Mouse (Mus musculus): Measurements from ENCODE around the gene Nudt21. TPM values are rescaled to one million over a fixed set of nuclear protein-coding genes. Genes with fewer than 3 reads are reported as not detected.

The Nudt21 gene
- total RNA-seq, 2 experiments from 2014 or later, result 53.3 to 56.6 TPM

- DNase-seq (ENCODE audit: low spot score in 2 of 2), result no peak
- TF ChIP-seq CTCF (conservative IDR thresholded peaks at IDR 0.05), result no peak
- Histone ChIP-seq H3K4me3 (no peak overlapping the region), H3K27ac (no peak overlapping the region; the same call in 1 of the 2 replicates)
Measured at GRCm38 (mm10) chr8:93981679-93982215, 55.1 kb downstream of the Nudt21 start.

DNA sequence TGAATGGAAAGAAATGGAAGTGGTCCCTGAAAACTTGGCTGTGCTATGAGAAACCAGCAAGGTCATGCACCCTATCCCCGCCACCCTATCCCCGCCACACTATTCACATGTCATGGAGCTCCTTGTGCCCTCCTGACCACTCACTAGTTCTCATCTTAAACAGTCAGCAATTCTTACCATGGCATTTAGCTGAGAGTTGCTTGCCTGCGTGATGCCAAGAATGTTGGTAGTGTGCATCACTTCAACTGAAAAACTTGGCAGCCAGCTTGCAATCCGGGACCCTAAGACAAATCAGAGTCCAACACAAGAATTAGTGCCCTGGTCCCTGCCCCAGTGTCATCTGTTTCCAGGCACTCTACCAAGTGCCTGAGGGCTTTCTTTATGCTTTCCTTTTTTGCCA lies 56.7 kb downstream of the Nudt21 start:
- H3K27ac ChIP-seq, result no peak overlapping the region
- no peak overlapping the region for H3K4me3 ChIP-seq
- TF ChIP-seq CTCF (conservative IDR thresholded peaks at IDR 0.05), result no peak
- no peak for DNase-seq (ENCODE audit: low spot score in 2 of 2)

- Histone ChIP-seq H3K4me3 (no peak overlapping the region), H3K27ac (no peak overlapping the region)
- DNase-seq (ENCODE audit: low spot score in 2 of 2), result no peak
- peak; percentile 64 for TF ChIP-seq CTCF (conservative IDR thresholded peaks at IDR 0.05)
Measured at GRCm38 (mm10) chr8:93976446-93977211, 60.2 kb downstream of the Nudt21 start.

DNA sequence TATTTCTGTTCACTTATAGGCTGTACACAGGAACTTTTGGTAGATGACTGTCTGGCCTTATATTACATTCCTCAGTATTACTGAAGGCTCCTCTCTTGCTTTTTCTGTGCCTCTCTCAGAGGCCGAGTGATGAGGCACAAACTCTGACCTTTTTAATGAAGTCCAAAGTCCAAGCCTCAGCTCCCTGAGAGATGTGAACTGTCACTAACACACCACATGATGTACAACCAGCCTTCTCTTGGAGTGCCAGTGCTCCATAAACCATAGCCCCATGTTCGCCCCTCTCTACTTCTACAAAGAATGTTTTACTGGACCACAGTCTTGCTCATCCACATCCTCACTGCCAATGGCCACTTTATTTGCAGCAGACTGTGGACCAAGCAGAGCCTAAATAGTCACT lies 61.5 kb downstream of the Nudt21 start:
- no peak for TF ChIP-seq CTCF (conservative IDR thresholded peaks at IDR 0.05)
- Histone ChIP-seq H3K27ac (no peak overlapping the region), H3K4me3 (no peak overlapping the region)
- no peak for DNase-seq (ENCODE audit: low spot score in 2 of 2)

DNA sequence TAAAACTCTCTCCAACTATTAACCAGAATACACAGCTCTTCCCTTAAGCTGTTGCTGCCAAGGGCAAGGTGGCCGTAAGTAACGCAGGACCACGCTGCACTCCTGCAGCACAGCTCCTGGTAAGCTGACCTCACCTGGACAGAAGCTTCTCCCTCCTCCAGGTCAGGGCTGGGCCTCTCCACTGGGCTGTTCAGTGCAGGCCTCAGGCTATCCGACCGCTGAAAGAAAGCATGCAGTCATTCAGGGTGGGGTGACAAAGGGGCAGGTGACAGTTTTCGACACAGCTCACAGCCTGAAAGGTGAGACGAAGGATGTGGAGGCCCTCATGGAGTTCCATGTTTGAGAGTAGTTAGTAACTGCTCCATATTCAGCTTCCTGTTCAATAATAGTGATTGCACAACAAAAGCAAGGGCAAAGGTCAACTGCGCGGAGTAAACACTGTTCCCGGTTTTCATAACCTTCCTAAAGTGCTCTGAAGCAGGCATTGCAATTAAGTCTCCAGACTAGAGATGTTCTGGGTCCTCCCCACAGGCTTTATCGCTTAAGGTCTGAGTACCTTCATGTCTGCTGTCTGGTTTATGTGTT lies 62.1 kb downstream of the Nudt21 start:
- no peak for DNase-seq (ENCODE audit: low spot score in 2 of 2)
- TF ChIP-seq CTCF (conservative IDR thresholded peaks at IDR 0.05), result no peak
- no peak overlapping the region for H3K27ac ChIP-seq
- no peak overlapping the region for H3K4me3 ChIP-seq

DNA sequence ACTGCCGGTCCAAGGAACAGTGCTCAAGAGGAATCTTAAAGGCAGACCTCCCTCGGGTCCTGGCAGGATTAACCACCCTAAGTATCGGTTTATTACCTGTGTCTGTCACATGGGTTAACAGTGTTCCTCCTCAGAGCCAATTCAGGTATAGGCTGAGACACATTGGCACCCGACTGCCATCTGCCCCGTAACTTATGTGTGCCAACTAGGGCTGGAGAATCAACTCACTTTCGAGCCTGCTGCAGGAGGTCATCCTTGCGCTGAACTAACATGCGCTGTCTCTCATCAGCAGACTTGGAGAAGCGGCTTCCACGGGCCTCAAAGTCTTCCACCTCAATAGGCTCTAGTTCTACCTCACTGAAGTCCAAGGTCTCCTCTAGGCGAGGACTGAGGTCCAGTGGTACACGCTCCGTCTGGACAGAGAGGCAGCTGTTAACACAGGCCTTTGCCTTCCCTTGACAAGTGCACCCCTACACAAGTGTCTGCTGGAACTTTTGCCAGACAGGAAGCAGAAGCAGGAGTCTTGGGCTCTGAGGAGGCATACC lies 62.9 kb downstream of the Nudt21 start:
- no peak for TF ChIP-seq CTCF (conservative IDR thresholded peaks at IDR 0.05)
- no peak for DNase-seq (ENCODE audit: low spot score in 2 of 2)

DNA sequence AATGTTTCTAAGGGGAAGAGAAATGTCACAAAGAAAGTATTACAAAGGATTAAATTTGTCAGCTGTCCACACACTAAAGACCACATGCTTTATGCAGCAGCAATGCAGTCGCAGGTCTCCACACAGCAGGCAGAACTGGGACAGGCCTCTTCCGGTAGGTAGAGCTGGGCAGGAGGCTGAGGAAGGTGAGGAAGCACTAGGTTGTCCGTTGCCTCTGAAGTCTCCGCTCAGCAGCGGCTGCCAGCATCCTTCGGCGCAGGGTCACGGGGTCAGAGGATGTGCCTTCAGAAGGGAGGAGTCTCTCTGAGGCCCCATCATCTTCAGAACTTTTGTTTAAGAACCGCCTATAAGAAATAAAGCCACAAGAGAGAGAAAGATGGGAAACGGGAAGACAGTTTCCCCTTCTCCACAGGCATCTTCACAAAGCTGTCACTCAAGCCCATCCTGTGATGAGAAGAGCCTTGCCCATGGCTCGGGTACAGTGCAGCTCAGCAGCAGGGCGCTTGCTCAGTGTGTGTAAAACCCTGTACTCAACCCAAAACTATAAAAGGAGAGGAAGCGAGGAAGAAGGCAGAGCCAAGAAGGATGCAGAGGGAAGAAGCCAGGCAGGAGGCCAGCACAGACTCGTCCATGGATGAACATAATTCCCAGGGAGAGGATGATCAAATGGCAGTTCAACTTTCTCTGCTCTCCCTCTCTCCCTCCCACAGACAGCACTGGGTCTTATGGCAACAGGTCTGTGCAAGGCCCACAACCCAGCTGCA lies 63.7 kb downstream of the Nudt21 start:
- H3K27ac ChIP-seq, result peak overlapping the region; percentile 43; the same call in 1 of the 2 replicates
- TF ChIP-seq CTCF (conservative IDR thresholded peaks at IDR 0.05), result no peak
- DNase-seq (ENCODE audit: low spot score in 2 of 2), result no peak
- H3K4me3 ChIP-seq, result no peak overlapping the region

More for the DNA sequence above, 62.9 kb downstream of the Nudt21 start:
- H3K4me3 ChIP-seq, result no peak overlapping the region
- H3K27ac ChIP-seq, result 0 out of 2 replicates have a peak overlapping the region, but pooled peaks have one; percentile 43

DNA sequence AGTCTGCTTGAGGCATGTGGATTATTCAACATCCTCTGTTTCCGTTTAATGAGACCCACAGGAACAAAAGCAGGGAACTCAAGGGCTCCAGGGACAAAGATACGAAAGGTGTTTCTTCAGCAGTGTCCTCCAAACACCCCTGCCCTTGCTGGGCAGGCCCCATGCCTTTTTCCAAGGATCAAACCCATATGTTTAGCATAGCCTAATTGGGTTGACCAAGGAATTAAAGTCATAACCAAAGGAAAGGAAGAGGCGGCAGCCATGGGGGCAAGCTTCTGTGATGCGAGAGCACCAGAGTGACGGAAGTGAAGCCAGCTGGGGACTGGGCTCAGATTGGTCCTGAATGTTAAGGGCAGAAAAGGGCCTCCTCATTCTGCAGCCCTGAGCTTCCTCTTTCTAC lies 64.6 kb downstream of the Nudt21 start:
- no peak for TF ChIP-seq CTCF (conservative IDR thresholded peaks at IDR 0.05)
- Histone ChIP-seq H3K27ac (peak overlapping the region; percentile 43; the same call in 1 of the 2 replicates), H3K4me3 (no peak overlapping the region)
- no peak for DNase-seq (ENCODE audit: low spot score in 2 of 2)

DNA sequence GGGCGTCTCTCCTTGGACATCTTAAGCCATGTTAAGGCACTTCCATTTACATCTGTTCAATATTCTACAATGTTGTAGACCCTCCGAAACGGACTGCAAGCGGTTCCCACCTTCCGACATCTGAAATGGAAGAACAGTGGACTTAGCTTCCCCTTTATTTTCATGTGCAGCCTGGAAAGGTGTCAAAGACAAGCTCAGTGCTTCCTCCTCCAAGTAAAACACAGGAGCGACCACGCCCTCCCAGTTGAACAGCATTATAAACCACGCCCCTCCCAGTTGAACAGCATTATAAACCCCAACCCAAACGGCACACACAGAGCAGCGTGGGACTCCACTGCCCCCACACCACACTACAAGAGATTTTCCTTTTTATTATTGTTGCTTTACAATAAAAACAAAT lies 65.4 kb downstream of the Nudt21 start:
- TF ChIP-seq CTCF (conservative IDR thresholded peaks at IDR 0.05), result no peak
- no peak overlapping the region for H3K27ac ChIP-seq
- DNase-seq (ENCODE audit: low spot score in 2 of 2), result no peak
- no peak overlapping the region for H3K4me3 ChIP-seq

GRCm38 (mm10) chr8:93969626-93970340 lies 67.0 kb downstream of the Nudt21 start:
- no peak for TF ChIP-seq CTCF (conservative IDR thresholded peaks at IDR 0.05)
- no peak for DNase-seq (ENCODE audit: low spot score in 2 of 2)
- Histone ChIP-seq H3K27ac (no peak overlapping the region), H3K4me3 (no peak overlapping the region)

DNA sequence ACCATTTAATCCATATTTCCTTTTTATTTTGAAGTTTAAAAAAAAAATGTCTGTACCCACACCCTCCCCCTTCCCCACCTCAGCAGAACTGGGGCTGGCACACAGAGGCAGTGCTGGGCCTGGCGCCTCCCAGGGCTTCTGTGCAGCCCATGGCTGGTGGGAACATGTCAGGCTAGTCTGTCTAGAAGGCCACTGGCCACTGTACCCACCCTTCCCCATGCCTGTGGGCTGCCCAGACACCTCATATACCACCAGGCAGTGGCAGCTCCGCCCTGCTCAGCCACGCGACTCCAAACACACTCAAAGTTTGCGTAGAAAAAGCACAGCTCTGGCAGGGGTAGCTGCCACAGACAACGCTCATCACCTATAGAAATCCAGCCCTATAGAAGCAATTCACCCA lies 68.5 kb downstream of the Nudt21 start:
- H3K27ac ChIP-seq, result peak overlapping the region; percentile 23; the same call in 1 of the 2 replicates
- no peak overlapping the region for H3K4me3 ChIP-seq
- no peak for TF ChIP-seq CTCF (conservative IDR thresholded peaks at IDR 0.05)
- no peak for DNase-seq (ENCODE audit: low spot score in 2 of 2)

Other genes with a start within 250 kb of the Nudt21 start
- 100 to 1,000 TPM; 662 to 678 TPM for gene Gnao1, start 227.1 kb downstream of the Nudt21 start, total RNA-seq (2021)
- 100 to 1,000 TPM; 122 to 128 TPM for gene Amfr, start 24.2 kb downstream of the Nudt21 start, total RNA-seq (2021)
- gene Ogfod1, start 167 bp upstream of the Nudt21 start, total RNA-seq (2021), result 100 to 1,000 TPM; 108 to 110 TPM
- gene Bbs2, start 61.9 kb upstream of the Nudt21 start, total RNA-seq (2021), result 10 to 100 TPM; 27.6 to 31.4 TPM
- gene Mt4, start 100.2 kb upstream of the Nudt21 start, total RNA-seq (2021), result not detected
- gene Mt3, start 115.6 kb upstream of the Nudt21 start, total RNA-seq (2021), result 1,000 to 10,000 TPM; 1,175 to 1,192 TPM
- gene Mt2, start 135.6 kb upstream of the Nudt21 start, total RNA-seq (2021), result 100 to 1,000 TPM; 545 to 546 TPM
- 100 to 1,000 TPM; 636 to 650 TPM for gene Mt1, start 142.1 kb upstream of the Nudt21 start, total RNA-seq (2021)
- 10 to 100 TPM; 62.9 to 66.3 TPM for gene Nup93, start 177.5 kb upstream of the Nudt21 start, total RNA-seq (2021)

All from layer of hippocampus, adult 2 months (tissue).